Mouse (Mus musculus) cerebellum, adult 2 months (tissue): Measurements from ENCODE around the gene A730061H03Rik. TPM values are rescaled to one million over a fixed set of nuclear protein-coding genes. Genes with fewer than 3 reads are reported as not detected.

Experiments
- DNase-seq, 2 experiments: peaks; one replicate each; pipeline ENCODE4 v3.0.0; 2021
- H3K27ac ChIP-seq: fragments of 200-500 bp; 2 replicates; pipeline ENCODE4 v1.5.1; 2012; ENCODE audit warnings: low read length, control low read depth, inconsistent platforms; ENCODE audit not compliant: insufficient read depth
- H3K27me3 ChIP-seq: fragments of 200-500 bp; 2 replicates; pipeline ENCODE4 v1.6.1; 2012; ENCODE audit warnings: inconsistent platforms, mild to moderate bottlenecking, low read length, moderate library complexity; ENCODE audit not compliant: control insufficient read depth, insufficient read depth
- H3K4me1 ChIP-seq: fragments of 200-500 bp; 2 replicates; pipeline ENCODE4 v1.6.1; 2011; ENCODE audit warnings: low read length; ENCODE audit not compliant: control insufficient read depth, insufficient read depth
- H3K4me3 ChIP-seq: fragments of 200-500 bp; replicated peaks from 2 replicates; pipeline ENCODE3; 2011; ENCODE audit warnings: mild to moderate bottlenecking, low read depth, low read length, control low read depth; ENCODE audit not compliant: insufficient read depth
- CTCF ChIP-seq: fragments of 200-500 bp; IDR thresholded peaks from 2 replicates; pipeline ENCODE4 v1.5.1; 2011; ENCODE audit warnings: low read depth, mild to moderate bottlenecking, control low read depth, low read length, moderate library complexity, borderline replicate concordance; ENCODE audit not compliant: insufficient read depth
- POLR2A ChIP-seq: fragments of 200-500 bp; IDR thresholded peaks from 2 replicates; pipeline ENCODE4 v1.6.1; 2011; ENCODE audit warnings: low read length, control low read depth, borderline replicate concordance; ENCODE audit not compliant: insufficient read depth
- WGBS: fragments of 180-500 bp; shearing (Covaris S2); methylation state at CpG from one replicate; pipeline ENCODE4 v1.1.7; 2018; 5-methylcytosine and 5-hydroxymethylcytosine counted together
- polyA plus RNA-seq: library from polyadenylated mRNA; depleted of rRNA; stranded (reverse); fragments of >200 nt; gene quantifications from 2 replicates; pipeline ENCODE4 v1.2.3, GENCODE M21; 2012

Gene A730061H03Rik
- polyA plus RNA-seq, 1 experiment: 0.97 TPM

- TF ChIP-seq POLR2A: no peak
- no peak for TF ChIP-seq CTCF
- Histone ChIP-seq H3K4me1 (0 out of 2 replicates have a peak, but pooled peaks cover 3% of the 10 kb centered on the region), H3K4me3 (no peak overlapping the region), H3K27me3 (no peaks in the 10 kb centered on the region), H3K27ac (no peak overlapping the region)
- 88% methylated on average over 21 of the region's 21 CpGs for WGBS
- DNase-seq: no peak
Observed at GRCm38 (mm10) chr14:55598521-55599390, 38.5 kb upstream of the A730061H03Rik start.

GRCm38 (mm10) chr14:55596036-55596690 is 36.0 kb upstream of the A730061H03Rik start:
- 39% methylated on average over 13 of the region's 13 CpGs for WGBS
- TF ChIP-seq CTCF (no peak), POLR2A (no peak)
- Histone ChIP-seq H3K27ac (no peak overlapping the region), H3K4me1 (no peaks in the 10 kb centered on the region), H3K27me3 (no peaks in the 10 kb centered on the region), H3K4me3 (no peak overlapping the region)
- DNase-seq: no peak

GRCm38 (mm10) chr14:55592226-55592625 is 32.0 kb upstream of the A730061H03Rik start:
- WGBS: 2% methylated on average over 16 of the region's 16 CpGs
- peak; percentile 37 to 42 for DNase-seq

GRCm38 (mm10) chr14:55591331-55591891 is 31.2 kb upstream of the A730061H03Rik start, which contains the start of gene Rnf31:
Gene Rnf31, plus strand, starts transcription at chr14:55591708.
- H3K4me3 ChIP-seq: peak within 1 kb of the TSS; percentile 89
- no peaks in the 10 kb centered on the region for H3K27me3 ChIP-seq
- H3K27ac ChIP-seq: peak within 1 kb of the TSS; percentile 70
- under 1% methylated on average over 33 of the region's 33 CpGs for WGBS
- DNase-seq: peak; percentile 92 to 96
- no peaks in the 10 kb centered on the region for H3K4me1 ChIP-seq
- no peak for TF ChIP-seq CTCF
- peak; percentile 72 for TF ChIP-seq POLR2A

More at GRCm38 (mm10) chr14:55592226-55592625, 32.0 kb upstream of the A730061H03Rik start:
- TF ChIP-seq POLR2A: no peak
- Histone ChIP-seq H3K4me1 (no peaks in the 10 kb centered on the region), H3K27me3 (no peaks in the 10 kb centered on the region), H3K4me3 (peak overlapping the region; percentile 89), H3K27ac (no peak overlapping the region)

- under 1% methylated on average over 21 of the region's 22 CpGs for WGBS
- DNase-seq: peak; percentile 82 to 87
- H3K27ac ChIP-seq: peak within 1 kb of the TSS; percentile 70
- no peak for TF ChIP-seq CTCF
- TF ChIP-seq POLR2A: no peak
- no peaks in the 10 kb centered on the region for H3K4me1 ChIP-seq
- H3K4me3 ChIP-seq: peak within 1 kb of the TSS; percentile 89
- H3K27me3 ChIP-seq: no peaks in the 10 kb centered on the region
Observed at GRCm38 (mm10) chr14:55590748-55591330, 30.6 kb upstream of the A730061H03Rik start, which contains the start of gene Psme2. Gene Psme2, minus strand, starts transcription at chr14:55591113.

GRCm38 (mm10) chr14:55589771-55590448 is 29.7 kb upstream of the A730061H03Rik start:
- peaks cover 3% of the 10 kb centered on the region; the same call in 1 of the 2 replicates for H3K4me1 ChIP-seq
- TF ChIP-seq POLR2A (no peak), CTCF (no peak)
- no peak overlapping the region for H3K27ac ChIP-seq
- no peak for DNase-seq
- no peaks in the 10 kb centered on the region for H3K27me3 ChIP-seq
- WGBS: 84% methylated on average over 11 of the region's 11 CpGs
- H3K4me3 ChIP-seq: no peak overlapping the region

- Histone ChIP-seq H3K27ac (no peak overlapping the region), H3K27me3 (no peaks in the 10 kb centered on the region), H3K4me1 (peaks cover 3% of the 10 kb centered on the region; the same call in 1 of the 2 replicates), H3K4me3 (no peak overlapping the region)
- TF ChIP-seq POLR2A: no peak
- TF ChIP-seq CTCF: no peak
- 92% methylated on average over 5 of the region's 5 CpGs for WGBS
- no peak for DNase-seq
Observed at GRCm38 (mm10) chr14:55589271-55589670, 29.1 kb upstream of the A730061H03Rik start.
